Mouse (Mus musculus): ENCODE results near the gene Pcp4.

Pcp4 gene

DNA sequence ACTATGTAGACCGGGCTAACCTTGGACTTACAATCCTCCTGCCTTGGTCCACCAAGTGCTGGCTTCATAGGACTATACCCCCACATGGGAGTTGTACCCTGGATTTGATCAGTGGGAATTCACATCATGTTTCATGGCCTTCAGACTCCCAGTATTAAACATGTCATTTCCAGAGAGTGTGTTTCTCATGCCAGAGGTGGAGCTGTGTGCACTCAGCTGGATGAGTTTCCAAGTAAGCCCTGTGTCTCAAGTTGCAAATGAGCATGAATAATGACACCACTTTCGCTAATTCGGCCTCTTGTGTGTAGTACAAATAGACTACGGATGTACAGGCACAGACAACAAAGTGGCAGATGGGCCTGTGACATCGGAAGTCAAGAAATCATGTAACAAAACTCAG lies 20.6 kb downstream of the Pcp4 start:
- DNase-seq: no peak

DNA sequence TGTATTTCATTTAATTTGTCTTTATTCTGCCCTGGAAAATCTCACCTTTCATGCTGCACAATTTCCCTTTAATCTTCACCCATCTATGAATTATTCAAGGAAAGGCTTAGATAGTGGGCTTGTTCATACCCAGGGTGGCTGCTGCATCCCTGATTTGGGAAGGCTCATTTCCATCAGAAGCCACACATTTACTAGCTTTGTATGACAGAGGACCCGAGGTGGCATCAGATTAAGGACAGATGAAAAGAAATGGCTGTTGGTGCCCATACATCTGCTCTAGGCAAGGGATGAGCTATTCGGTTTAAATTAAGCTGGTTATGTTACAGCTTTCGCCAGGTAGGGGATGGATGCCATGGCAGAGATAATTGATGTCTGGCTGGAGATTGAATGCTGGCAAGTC lies 24.1 kb downstream of the Pcp4 start:
- no peak for DNase-seq

DNA sequence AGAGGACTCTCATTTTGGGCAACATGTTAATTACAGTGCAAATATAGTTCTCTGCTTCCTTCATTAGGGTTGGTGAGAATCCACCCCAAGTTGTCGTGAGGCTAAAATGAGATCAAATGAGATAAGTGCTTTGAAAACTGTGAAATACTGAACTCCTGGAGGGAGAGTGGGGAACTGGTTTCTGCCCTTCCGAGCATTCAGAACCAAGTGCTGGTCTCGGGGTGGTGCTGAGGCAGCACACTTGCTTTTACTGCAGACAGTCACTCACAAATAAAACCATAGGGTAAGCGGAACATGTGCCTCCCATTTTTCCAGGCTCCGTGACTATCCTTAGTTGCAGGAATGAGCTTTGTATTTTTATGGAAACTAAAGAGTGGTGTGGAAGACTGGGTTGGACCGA lies 26.7 kb downstream of the Pcp4 start:
- DNase-seq: no peak

DNA sequence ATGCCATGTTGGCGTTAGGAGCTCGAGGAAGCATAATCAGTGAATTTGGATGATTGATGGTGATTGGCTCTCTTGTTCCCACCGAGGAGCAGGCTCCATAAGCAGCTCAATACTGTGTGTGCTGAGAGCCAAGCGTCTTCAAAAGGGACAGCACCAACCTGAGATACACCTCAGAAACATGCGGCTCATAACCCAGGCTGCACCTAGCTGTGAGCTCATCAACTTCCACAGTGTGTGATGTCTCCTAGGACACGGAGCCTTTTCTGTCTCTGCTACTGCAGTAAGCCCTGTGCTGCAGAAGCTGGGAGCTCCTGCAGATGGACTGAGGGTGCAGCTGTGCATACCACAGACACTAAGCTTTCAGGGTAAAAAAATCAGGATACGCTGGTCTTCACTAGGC lies 31.5 kb downstream of the Pcp4 start:
- DNase-seq: no peak

DNA sequence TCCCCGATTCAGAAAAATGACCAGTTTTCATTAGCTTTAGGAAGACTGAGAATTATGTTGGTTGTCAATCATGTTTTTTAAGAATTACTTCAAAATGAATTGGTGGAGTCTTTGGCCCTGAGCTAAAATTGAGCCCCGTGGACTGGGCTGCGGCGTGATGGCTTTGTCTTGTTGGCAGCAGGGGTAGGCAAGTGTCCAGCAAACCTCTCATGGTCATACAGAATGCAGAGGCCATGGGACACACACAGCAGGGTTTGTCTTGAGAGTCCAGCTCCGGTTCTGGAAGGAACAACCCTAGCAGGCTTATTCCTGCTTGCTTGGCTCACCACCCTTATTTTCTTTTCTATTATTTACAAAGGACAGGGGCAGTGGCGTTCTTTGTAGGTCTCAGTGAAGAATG lies 33.8 kb downstream of the Pcp4 start:
- DNase-seq: no peak

DNA sequence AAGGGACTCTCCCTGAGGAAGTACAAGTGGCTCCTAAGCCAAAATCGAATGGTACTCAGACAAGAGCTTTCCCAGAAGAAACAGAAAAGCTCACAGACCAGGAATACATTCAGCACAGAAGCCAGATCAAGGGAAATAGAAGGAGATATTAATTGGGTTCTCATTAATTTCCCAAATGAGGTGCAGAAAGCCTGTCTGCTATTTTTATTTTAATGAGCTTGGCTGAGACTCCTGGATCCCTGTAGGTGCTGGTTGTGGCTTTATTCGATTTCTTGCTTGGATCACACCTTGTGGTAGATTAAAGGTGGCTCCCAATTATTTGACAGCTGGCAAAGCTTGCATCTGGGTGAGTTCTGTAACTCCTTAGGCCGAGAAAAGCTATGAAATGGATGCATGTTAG lies 35.2 kb downstream of the Pcp4 start:
- no peak for DNase-seq

DNA sequence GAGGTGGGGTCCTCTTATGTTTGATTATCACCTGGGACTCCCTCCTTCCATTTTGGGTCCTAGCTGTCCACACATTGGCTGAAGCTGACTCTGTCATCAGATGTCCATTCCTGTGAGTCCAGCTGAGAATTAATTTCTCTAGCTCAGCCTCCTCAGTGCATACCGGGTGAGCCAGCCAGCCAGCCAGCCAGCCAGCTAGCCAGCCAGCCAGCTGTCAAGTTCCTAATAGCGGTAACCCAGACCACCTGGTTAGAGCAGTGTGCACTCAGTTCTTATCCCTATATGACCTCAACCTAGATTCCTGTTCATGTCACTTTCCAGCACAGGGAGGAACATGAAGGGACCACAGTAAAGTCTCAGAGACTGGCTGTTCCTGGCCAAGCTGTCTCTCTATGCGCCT lies 47.1 kb downstream of the Pcp4 start:
- DNase-seq: no peak

DNA sequence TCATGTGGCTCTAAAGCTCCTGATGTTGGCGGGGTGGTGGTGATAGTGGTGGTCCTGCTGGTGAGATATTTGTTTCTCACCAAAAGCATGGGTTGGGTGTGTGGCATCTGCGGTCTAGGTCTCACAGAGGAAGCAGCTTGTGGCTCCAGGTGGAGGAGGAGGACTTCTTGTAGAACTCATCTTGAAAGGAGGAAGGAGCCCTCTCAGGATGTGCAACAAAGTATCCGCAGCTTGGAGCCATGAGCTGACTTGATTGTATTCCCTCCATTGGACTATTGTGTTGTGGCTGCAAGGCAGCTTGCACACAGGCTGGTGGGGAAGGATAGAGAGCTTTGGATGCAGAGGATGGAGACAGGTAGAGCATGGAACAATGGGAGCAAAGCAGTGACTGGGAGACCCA lies 60.1 kb downstream of the Pcp4 start:
- no peak for DNase-seq

DNA sequence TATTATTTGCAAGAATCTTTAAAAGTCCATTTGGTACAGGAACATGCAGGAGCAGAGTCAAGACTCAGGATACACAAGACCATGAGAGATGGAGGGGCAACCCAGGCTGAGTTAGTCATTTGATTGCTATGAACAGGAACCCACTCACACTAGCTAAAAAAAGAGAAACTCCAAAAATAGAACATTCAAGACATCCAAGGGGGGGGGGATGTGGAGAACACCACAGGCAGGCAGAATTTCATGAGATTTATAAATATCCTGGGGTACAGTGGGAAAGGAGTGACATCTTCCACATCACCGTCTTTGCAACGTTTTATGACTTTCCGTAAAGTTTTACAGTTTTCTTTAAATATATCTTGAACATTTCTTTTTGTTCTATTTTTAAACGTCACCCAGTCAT lies 61.1 kb downstream of the Pcp4 start:
- no peak for DNase-seq

DNA sequence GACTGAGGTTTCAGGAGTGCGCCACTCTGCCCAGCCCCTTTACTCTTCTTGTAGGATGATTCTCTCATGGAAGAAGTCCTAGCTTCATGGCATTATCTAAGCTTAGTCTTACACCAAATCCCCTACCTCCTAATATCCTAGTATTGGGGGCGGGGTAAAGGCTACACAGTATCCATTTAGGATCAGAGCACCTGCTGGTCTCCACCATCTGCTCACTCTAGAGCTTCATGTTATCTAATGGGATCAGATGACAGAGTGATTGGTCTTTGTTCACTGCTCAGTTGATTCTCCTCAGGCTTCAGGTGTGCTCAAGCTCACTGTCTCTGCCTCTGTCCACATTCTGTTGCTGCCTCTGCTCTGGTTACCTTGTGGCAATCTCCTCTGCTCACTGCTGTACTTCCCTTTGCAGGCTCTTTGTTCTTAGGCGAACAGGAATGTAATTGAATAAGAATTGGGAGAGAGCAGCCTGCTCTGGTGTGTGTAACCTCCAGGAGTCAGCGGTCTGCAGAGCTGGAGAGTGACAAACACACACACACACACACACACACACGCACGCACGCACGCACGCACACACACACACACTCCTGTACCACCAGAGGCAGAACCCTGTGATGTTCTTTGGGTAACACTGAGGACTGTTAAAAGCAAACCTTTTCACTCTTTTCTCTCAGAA lies 62.6 kb downstream of the Pcp4 start:
- no peak for DNase-seq

DNA sequence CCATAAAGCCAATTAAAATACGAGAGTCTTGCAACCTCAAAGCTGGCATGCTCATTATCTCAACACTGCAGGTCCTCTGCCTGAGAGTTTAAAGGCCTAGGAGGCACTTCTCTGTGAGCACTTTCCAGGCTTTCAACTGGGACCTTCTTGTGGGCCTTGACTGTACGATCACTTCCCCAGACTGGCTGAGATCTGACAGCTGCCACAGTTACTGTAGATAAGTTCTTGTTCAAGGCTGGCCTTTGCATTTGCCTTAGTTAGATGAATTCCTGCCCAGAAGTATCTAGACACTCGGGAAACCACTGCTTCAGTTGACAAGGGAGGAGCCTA lies 63.1 kb downstream of the Pcp4 start:
- no peak for DNase-seq

DNA sequence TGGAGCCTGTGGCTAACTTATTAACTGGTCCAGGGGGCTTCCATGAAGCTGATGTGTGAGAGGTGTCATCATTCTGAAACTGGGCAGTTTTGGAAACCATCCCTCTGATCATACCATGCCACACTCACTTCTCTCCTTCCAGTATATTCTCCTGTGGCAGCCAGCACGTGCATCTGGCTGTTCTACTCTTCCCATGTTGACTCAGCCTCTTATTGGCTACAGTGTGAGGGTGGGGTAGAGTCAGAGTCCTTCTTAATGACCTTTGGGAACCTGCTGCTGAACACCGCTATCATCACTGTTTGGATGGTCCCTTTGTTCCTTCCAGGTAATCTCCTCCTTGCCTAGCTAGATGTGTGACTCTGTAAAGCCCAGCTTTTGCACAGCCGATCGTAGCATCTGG lies 63.6 kb downstream of the Pcp4 start:
- DNase-seq: no peak

DNA sequence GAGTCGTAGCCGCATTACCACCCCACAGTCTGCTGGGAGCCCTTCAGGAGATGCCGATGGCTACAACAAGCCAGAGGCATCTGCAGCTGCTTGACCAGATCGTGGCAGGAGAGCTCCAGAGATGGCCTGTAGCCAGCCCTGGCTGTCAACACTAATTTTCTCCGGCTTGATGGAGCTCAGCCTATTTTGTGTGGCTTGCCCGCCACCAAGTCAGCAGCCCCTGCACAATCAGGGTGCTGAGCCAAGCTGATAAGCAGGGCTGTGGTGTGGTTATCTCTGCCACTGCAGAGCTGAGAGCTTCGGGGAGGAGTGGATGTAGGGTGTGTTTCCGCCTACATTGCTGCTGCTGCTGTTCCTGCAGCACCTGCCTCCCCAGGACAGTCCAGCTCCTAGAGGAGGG lies 66.3 kb downstream of the Pcp4 start:
- no peak for DNase-seq

DNA sequence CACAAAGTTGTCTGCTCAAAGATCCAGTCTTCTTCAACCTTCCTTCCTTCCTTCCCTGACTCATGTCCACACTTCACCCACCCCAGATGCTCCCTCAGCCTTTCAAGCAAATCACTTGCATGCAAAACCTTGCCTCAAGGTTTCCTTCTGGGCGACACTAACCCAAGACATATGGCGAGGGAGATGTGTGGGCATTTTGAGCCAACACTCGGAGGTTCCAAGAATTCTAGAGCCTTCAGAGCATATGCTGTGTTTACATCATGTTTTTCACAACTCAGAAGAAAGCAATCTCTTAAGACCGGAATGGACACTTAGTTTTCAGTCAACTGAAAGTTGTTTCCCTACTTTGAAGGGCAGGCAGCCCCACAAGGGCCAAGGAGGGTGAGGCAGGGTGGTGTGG lies 67.9 kb downstream of the Pcp4 start:
- DNase-seq: no peak

DNA sequence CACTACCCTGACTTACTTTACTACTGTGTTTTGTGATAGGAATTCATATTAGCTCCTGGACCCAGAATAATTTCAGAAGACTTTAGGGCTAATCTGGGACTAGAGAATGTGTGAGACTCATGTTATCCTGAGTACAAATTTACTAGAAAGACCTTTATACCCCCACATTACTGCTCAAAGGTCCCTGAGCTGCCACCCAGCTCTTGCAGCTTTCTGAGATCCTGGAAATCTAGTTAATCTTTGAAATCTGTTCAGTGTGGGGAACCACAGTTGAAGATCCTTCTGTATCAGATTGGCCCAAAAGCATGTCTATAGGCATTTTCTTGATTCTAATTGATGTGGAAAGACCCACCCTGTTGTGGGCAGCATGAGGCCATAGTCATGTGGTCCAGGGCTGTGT lies 69.0 kb downstream of the Pcp4 start:
- DNase-seq: no peak

DNA sequence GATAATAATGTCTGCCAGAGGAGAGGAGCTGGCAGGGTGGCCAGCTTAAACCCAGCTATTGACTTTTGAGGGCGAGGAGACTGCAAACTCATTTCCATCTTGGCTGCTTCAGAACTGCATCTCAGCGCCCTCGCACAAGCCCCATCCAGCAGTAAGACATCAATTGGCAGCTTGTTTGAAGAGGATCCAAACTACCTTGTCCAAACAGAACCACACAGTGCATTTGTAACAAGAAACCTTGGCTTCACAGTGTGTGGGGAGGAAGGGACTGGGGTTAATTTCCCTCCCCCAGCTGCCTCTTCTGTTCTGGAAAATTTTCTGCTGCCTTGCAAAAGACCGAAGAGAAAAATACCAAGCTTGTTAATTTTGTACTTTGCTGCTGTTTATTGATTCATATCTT lies 71.7 kb downstream of the Pcp4 start:
- no peak for DNase-seq

DNA sequence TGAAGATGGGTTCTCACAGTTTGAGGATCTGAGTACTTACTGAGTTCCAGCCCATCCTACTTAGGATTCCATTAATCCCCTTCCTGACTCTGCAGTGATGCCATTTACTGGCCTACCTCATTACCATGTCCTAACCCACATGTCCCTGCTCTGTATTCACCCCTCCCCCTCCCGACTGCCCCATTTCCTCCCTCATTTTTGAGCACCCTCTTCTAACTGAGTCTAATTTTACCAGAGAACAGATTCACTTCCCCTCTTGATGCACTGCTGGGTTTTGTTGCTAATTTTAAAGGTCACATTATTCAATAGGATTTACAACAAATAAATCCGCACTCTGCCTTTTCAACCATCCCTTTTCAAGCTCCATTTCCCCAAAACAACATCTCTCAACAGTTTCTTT lies 73.7 kb downstream of the Pcp4 start:
- peak; percentile 55 for DNase-seq

DNA sequence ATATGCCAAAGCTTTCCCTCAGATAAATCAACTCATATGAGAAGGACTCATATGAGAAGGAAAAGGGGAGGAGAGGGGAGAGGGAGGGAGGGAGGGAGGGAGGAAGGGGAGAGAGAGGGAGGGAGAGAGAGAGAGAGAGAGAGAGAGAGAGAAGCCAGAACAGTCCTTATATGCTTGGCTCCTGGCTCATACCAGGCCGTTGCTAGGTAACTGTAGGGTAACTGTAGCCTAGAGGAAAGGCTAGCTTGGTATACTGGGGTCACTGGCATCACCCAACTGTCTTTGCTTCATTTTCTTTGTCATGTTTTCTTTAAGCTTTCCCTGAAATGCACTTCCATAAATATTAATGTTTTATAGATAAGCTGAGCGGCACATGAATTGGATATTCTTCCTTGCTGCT lies 85.3 kb downstream of the Pcp4 start:
- no peak for DNase-seq

DNA sequence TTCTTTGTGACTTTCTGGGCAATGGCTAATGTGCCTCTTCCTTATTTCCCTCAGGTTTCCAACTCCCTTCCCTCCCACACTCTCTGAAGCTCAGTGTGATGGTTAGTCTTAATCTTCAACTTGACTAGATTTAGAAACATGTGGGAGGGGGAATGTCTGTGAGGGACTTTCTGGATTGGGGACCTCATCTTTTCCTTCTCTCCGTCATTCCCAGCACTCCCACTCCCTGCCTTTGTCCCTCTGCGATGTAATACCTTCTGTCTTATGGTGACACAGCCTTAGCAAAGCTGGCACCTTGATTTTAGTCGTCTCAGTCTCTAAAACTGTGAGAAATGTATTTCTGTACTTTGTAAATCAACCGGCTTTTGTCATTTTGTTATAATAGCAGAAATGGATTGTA lies 88.0 kb downstream of the Pcp4 start:
- no peak for DNase-seq

DNA sequence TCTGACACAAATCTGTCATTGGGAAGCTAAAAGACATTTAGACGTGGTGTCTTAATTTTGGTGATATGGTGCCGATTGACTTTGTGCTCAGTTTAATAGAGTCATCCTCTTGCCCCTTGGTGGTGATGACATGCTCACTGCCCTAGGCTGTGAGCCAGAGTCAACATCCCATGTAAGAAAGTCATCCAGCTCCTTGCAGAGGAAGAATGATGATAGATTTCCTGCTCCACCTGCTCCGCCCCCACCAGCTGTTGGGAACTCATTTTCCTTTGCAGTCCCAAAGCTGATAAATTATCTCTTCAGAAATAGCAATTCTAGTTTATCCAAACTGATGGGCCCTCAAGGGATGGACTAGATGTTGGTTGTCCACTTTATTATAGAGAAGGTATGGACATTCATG lies 89.2 kb downstream of the Pcp4 start:
- DNase-seq: no peak

DNA sequence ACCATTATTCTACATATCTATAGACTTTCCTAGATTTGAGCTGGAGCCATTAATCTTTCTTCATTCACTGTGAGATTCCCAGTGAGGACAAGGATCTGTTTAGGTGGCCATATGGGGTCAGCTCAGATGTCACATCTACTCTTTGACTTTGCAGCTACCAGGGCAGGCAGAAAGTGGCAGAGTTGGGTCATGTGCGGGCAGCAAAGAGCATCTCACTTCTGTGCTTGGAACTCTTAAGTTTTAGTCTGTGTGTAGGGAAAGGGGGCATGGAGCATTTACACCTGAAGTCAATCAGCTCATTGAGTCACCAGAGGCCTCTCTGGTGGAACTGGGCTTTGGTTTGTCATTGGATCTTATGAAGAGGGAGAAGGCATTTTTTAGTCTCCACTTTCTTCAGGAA lies 90.9 kb downstream of the Pcp4 start:
- DNase-seq: no peak

DNA sequence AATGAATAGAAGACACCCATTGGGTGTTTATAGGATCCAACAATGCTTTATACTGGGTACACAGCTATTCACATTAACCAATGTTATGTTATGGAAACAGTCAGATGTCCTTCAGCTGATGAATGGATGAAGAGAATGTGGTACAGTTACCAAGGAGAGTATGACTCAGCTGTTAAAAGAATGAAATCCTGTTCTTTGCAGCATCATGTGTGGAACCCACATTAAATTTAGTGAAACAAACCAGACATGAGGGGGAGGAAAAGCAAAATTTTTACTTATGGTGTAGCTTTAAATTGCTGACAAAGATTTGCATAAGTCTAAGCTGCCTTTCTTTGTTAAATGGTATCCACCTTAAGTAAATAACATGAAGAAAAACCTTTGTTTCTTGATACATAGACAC lies 92.4 kb downstream of the Pcp4 start:
- no peak for DNase-seq

DNA sequence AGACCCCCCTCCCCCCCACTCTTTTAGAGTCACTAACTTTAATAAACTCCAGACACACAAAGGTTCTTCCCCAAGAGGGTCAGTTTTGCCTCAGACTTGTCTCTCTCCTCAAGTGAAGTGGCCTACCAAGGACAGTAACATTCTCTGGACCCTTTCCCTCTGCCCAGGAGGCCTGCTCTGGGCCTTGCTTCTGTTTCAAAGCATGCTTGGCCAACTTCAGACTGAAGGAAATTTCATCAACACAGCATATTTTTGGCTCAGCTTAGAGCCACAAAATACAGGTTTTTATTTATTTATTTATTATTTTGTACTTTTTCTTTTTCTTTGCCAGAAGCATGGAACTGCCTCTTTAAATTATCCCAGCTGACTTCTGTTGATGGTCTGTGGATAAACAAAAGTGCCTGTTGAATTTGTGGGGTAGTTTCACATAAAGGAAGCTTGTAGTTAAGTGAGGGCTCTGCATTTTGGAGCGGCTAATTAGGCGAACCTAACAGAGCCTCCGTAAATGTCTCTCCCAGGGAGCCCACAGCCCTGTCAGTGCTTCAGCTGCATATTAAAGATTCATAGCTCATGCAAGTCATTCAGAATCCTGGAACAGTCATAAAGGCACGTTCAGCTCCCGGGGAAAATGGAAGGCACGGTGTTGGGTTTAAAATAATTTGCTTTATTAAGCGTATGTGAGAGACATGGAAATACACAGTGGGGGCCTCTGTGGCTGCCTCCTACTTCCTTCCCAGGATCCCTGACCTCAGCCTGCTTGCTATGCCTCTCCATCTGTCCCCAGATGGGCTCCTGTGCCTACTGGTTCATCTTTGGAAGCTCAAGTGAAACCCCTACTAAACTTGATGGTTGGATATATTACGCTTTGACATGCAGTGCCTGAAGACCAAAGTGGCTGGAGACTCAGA lies 96.2 kb downstream of the Pcp4 start:
- DNase-seq: no peak

DNA sequence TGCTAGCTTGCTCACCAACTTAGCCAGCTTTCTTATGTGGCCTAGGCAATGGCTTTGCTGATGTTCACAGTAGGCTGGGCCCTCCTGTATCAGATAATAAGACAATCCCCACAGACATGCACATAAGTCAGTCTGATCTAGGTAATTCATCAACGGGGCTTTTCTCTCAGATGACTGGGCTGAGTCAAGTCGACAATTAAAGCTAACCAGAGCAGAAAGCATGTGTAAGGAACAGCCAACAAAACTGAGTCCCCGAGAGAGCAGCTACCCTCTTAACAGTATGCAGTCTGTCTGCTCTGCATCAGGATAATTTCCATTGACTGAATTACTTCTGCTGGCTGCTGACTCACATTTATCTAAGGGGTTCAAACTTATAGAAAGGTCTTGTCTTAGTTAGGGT lies 100.0 kb downstream of the Pcp4 start:
- DNase-seq: no peak
